Mouse (Mus musculus) lung, embryonic 16.5 days (tissue): ENCODE results near the gene Aldh1b1. TPM values are rescaled to one million over a fixed set of nuclear protein-coding genes. Genes with fewer than 3 reads are reported as not detected.
A peak's percentile ranks its signal among the peaks of the same experiment; 100 is the strongest.

Source experiments
- ATAC-seq: fragments of 200-750 bp; cut with Nextera tagmentation; 2 replicates; pipeline ENCODE4 v1.8.0; 2017; ENCODE audit warnings: low read depth, mild to moderate bottlenecking, moderate library complexity
- H3K27ac ChIP-seq: fragments of 300-500 bp; sonication (generic); 2 replicates; pipeline ENCODE4 v1.5.1; 2014; ENCODE audit warnings: mild to moderate bottlenecking, control low read depth, low read length
- H3K27me3 ChIP-seq: fragments of 300-500 bp; sonication (generic); 2 replicates; pipeline ENCODE4 v1.6.1; 2014; ENCODE audit warnings: low read depth, low read length, mixed read lengths; ENCODE audit not compliant: control insufficient read depth, insufficient read depth
- H3K36me3 ChIP-seq: fragments of 300-500 bp; sonication (generic); 2 replicates; pipeline ENCODE4 v1.6.1; 2014; ENCODE audit warnings: low read length; ENCODE audit not compliant: control insufficient read depth, insufficient read depth
- H3K4me1 ChIP-seq: fragments of 300-500 bp; sonication (generic); replicated peaks from 2 replicates; pipeline ENCODE4 v1.6.1; 2014; ENCODE audit warnings: low read length, mixed read lengths; ENCODE audit not compliant: control insufficient read depth, insufficient read depth
- H3K4me2 ChIP-seq: fragments of 300-500 bp; sonication (generic); 2 replicates; pipeline ENCODE4 v1.6.1; 2014; ENCODE audit warnings: low read depth, low read length, control low read depth
- H3K4me3 ChIP-seq: fragments of 300-500 bp; sonication (generic); 2 replicates; pipeline ENCODE4 v1.5.1; 2014; ENCODE audit warnings: mild to moderate bottlenecking, low read length, control low read depth
- H3K9ac ChIP-seq: fragments of 300-500 bp; sonication (generic); 2 replicates; pipeline ENCODE4 v1.6.1; 2014; ENCODE audit warnings: low read length, control low read depth
- H3K9me3 ChIP-seq: fragments of 300-500 bp; sonication (generic); 2 replicates; pipeline ENCODE4 v1.6.1; 2016; ENCODE audit warnings: low read length; ENCODE audit not compliant: control insufficient read depth
- WGBS: fragments of 180-500 bp; shearing (Covaris S2); extraction: QIAGEN DNeasy Blood & Tissue Kit; methylation state at CpG from one replicate; pipeline ENCODE4 v1.1.7; 2014; 5-methylcytosine and 5-hydroxymethylcytosine counted together
- polyA plus RNA-seq: library from polyadenylated mRNA; unstranded; fragments of >200 nt; fragmentation: Nextera tagmentation; extraction: Ambion mirVana; gene quantifications from 2 replicates; pipeline ENCODE4 v1.2.1, GENCODE M21; 2015

Gene Aldh1b1
- polyA plus RNA-seq, result 9.4 and 10.3 TPM in 2 replicates

DNA sequence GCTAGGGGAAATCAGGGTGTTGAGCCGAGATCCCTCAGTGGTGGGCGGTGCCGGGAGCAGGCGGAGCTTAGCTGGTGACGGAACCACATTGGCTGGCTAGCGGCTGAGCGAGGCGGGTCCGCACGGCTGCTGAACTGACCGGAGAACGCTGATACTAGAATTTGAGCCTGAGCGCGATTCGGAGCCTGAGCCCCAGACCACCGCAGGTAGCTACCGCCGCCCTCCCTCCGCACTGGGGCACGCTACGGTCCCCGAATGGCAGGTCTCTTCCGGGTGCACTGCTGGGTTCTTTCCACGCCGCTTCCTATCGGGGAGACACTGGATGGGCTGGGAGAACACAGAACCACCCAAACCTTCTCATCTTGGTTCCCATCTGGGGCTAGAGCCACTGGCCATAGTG lies at the start of gene Aldh1b1:
Gene Aldh1b1 (plus strand): TSS at position 59 of the 400 bp plus-strand sequence.
- Histone ChIP-seq H3K9ac (peak within 1 kb of the TSS; percentile 65), H3K27me3 (0 out of 2 replicates have a peak, but pooled peaks cover 3% of the 10 kb centered on the region), H3K4me3 (peak within 1 kb of the TSS; percentile 56), H3K4me1 (peaks cover 7% of the 10 kb centered on the region), H3K36me3 (no peaks in the 10 kb centered on the region), H3K9me3 (no peaks in the 10 kb centered on the region), H3K4me2 (peak within 1 kb of the TSS; percentile 94), H3K27ac (no peak within 1 kb of the TSS)
- ATAC-seq, result peak; percentile 86
- under 1% methylated on average over 26 of the region's 26 CpGs for WGBS

DNA sequence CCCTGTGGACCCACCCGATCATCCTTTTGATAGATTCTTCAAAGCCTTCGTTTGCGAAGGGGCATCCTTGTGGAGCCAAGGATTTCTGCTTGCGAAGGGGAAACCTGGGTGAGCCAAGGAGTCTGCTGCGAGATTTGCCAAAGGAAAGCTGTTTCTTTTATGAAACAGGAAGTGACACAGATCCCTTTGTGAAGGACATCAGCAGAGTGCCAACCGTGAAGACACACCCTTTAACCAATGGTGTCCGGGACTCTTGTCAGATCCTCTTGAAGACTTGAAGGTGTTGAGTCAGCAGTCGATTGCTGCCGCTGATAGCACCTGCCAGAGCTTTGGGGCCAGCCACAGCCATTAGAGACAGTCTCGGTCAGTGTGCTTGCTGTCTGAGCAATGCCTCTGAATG lies 49.4 kb upstream of the Aldh1b1 start:
- Histone ChIP-seq H3K4me2 (no peak overlapping the region), H3K27ac (no peak overlapping the region), H3K27me3 (no peaks in the 10 kb centered on the region), H3K9me3 (no peaks in the 10 kb centered on the region), H3K9ac (no peak overlapping the region), H3K4me3 (no peak overlapping the region), H3K4me1 (peaks cover 3% of the 10 kb centered on the region; the same call in 1 of the 2 replicates), H3K36me3 (no peaks in the 10 kb centered on the region)
- ATAC-seq, result no peak
- WGBS, result 62% methylated on average over 10 of the region's 10 CpGs

DNA sequence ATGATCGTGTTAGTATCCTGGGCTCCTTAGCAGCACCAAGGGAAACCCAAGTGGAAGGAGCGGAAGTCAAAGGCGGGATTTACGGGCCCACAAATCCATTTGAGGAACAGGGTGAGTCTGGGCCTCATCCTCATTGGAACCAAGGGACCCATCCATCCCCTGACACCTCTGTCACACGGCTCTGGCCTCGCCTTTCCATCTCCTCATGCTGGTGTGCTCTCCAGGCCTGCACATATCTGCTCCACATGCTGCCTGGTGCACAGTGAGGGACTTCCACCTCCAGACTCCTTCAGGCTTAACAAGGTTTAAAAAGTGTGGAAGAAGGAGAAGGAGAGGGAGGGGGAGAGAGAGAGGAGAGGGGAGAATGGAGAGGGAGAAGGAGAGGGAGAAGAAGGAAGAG lies 48.3 kb upstream of the Aldh1b1 start:
- Histone ChIP-seq H3K27ac (no peak overlapping the region), H3K27me3 (no peaks in the 10 kb centered on the region), H3K9ac (no peak overlapping the region), H3K4me2 (no peak overlapping the region), H3K9me3 (no peaks in the 10 kb centered on the region), H3K4me3 (no peak overlapping the region), H3K4me1 (peaks cover 3% of the 10 kb centered on the region; the same call in 1 of the 2 replicates), H3K36me3 (no peaks in the 10 kb centered on the region)
- 65% methylated on average over 6 of the region's 6 CpGs for WGBS
- no peak for ATAC-seq

DNA sequence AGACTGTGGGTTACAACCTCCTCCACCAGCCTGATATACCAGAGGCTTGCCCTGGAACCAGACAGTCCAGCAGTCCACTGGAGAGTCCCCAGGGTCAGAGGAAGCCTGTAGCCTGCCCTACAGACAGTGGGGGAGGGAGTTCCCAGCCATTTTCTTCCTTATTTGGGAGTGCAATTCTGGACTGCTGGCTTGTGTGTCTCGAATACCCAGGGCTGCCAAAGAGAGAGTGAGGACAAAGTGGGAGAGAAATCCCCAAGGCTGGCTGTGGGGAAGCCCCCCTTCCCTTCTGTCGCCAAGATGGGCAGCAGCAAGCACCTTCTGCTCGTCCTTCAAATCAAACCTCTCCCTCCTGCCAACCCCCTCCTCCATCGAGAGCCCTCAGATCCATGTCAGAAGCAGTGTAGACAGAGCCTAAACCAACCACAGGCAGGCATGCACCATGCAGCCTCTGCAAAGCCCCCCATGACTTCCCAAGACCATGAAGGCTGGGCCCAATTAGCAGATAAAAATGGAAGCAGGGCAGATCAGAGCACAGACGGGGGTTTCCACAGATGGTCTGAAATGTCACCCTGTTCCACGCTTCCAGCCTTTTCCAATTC lies 45.5 kb upstream of the Aldh1b1 start:
- H3K4me3 ChIP-seq, result no peak overlapping the region
- no peaks in the 10 kb centered on the region for H3K9me3 ChIP-seq
- H3K4me1 ChIP-seq, result peaks cover 13% of the 10 kb centered on the region
- H3K9ac ChIP-seq, result no peak overlapping the region
- H3K36me3 ChIP-seq, result no peaks in the 10 kb centered on the region
- no peaks in the 10 kb centered on the region for H3K27me3 ChIP-seq
- no peak overlapping the region for H3K4me2 ChIP-seq
- no peak overlapping the region for H3K27ac ChIP-seq
- WGBS, result 40% methylated on average over 6 of the region's 6 CpGs
- ATAC-seq, result peak; percentile 59

DNA sequence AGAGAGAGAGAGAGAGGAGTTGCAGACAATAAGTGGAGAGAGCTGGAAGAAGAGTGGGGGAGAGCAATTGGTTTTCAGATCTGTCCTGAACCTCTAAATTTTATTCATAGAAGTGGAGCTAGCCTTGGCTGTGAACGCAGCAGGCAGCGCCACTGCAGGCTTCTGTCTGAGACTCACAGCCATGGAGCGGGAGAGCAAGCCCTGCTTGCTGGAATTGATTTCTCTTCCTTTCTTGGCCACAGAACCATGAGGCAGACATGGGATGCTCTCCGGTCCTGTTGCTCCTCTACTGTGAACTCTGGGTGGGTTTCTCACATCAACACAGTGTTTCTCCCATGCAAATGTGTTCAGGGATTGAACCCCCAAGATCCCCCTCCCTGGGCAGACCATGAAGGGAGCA lies 44.7 kb upstream of the Aldh1b1 start:
- WGBS, result 67% methylated on average over 4 of the region's 4 CpGs
- Histone ChIP-seq H3K4me3 (no peak overlapping the region), H3K9ac (no peak overlapping the region), H3K27me3 (no peaks in the 10 kb centered on the region), H3K27ac (no peak overlapping the region), H3K36me3 (no peaks in the 10 kb centered on the region), H3K4me1 (peaks cover 13% of the 10 kb centered on the region), H3K4me2 (no peak overlapping the region), H3K9me3 (no peaks in the 10 kb centered on the region)
- no peak for ATAC-seq

DNA sequence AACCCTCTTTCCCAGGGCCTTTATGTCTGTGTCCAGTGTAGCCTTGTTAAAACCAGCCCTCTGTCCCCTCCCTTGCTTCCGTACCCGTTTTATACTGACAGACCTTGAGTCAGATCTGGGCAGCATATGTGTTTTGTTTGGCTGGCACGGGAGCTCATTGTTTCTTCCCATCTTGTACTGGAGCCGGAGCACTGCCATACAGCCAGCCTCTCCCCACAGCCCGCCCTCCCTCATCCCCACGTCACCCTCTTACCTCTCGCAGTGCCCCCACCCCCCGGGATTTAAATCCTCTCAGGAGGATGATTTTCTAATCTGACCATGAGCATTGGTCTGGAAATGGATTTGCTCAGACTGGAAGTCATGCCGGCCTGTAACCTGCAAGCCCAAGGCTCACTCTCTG lies 43.7 kb upstream of the Aldh1b1 start:
- no peak for ATAC-seq
- 72% methylated on average over 9 of the region's 9 CpGs for WGBS

DNA sequence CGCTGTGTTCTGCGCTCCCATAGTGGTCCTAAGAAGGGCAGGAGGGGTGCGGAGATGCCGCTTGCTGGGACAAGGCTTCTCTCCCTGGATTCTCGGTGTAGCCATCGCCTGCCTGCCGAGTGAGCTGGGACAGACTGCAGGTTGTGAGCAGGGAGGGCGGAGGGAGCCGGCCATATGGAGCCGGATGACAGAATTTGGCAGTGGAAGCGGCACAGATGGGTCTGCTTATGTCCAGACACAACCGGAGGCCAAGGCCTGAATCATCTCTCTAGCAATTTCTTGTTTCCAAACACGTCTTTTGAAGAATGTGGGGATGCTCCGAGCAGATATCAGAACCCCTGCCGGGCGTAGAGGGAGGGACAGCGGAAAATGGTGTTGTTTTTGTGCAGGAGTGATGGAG lies 42.9 kb upstream of the Aldh1b1 start:
- Histone ChIP-seq H3K27me3 (no peaks in the 10 kb centered on the region), H3K4me1 (peaks cover 13% of the 10 kb centered on the region), H3K4me3 (no peak overlapping the region), H3K9ac (no peak overlapping the region), H3K27ac (no peak overlapping the region; the same call in 1 of the 2 replicates), H3K36me3 (no peaks in the 10 kb centered on the region), H3K4me2 (no peak overlapping the region), H3K9me3 (no peaks in the 10 kb centered on the region)
- WGBS, result 45% methylated on average over 17 of the region's 17 CpGs
- peak; percentile 86 for ATAC-seq

More for the DNA sequence above, 43.7 kb upstream of the Aldh1b1 start:
- no peak overlapping the region for H3K4me2 ChIP-seq
- H3K4me3 ChIP-seq, result no peak overlapping the region
- H3K4me1 ChIP-seq, result peaks cover 13% of the 10 kb centered on the region
- no peaks in the 10 kb centered on the region for H3K27me3 ChIP-seq
- H3K27ac ChIP-seq, result no peak overlapping the region
- H3K9me3 ChIP-seq, result no peaks in the 10 kb centered on the region
- no peak overlapping the region for H3K9ac ChIP-seq
- no peaks in the 10 kb centered on the region for H3K36me3 ChIP-seq

DNA sequence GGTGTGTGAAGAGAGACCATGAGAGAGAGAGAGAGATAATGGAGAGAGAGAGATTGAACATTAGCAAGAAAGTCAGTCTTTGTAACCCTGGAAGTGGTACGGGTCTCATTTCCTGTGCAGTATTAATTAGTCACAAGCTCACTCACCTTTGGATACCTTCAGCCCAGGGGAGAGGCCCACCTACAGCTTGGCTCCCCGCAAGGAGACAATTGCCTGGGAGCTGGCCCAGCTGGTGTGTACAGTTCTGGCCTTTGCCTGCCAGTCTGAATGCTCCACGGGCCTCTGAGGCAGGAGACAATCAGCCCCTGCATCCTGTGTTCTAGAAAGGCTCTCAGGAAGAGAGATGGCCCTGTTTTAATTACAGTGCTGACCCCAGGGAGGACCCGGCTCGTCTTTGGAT lies 40.9 kb upstream of the Aldh1b1 start:
- no peak overlapping the region for H3K4me2 ChIP-seq
- no peak for ATAC-seq
- H3K9ac ChIP-seq, result no peak overlapping the region
- no peaks in the 10 kb centered on the region for H3K9me3 ChIP-seq
- H3K27me3 ChIP-seq, result no peaks in the 10 kb centered on the region
- 51% methylated on average over 5 of the region's 5 CpGs for WGBS
- no peak overlapping the region for H3K27ac ChIP-seq
- no peak overlapping the region for H3K4me3 ChIP-seq
- H3K4me1 ChIP-seq, result peaks cover 13% of the 10 kb centered on the region
- no peaks in the 10 kb centered on the region for H3K36me3 ChIP-seq

DNA sequence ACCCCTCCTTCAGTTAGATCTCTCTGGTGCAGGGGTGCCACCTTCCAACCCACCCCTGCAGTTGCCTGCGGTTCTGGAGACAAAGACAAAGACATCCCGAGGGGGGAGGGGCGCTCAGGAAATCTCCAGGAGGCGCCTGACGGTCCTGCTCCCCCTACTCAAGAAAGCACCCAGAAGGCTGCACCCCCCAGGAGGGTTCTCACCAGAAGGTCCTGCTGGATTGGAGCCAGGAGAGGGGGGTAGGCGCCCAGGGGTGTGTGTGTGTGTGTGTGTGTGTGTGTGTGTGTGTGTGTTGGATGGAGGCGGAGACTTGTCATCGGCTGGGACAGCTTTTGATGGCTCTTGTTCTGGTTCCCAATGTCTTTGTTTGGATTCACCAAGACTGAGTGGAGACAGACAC lies 39.4 kb upstream of the Aldh1b1 start:
- Histone ChIP-seq H3K4me3 (no peak overlapping the region), H3K4me1 (peaks cover 21% of the 10 kb centered on the region), H3K27ac (no peak overlapping the region), H3K9ac (no peak overlapping the region), H3K36me3 (no peaks in the 10 kb centered on the region), H3K27me3 (no peaks in the 10 kb centered on the region), H3K4me2 (no peak overlapping the region), H3K9me3 (no peaks in the 10 kb centered on the region)
- no peak for ATAC-seq
- WGBS, result 45% methylated on average over 8 of the region's 8 CpGs
